Mouse (Mus musculus) spleen, adult 2 months (tissue): ENCODE measurements at regions not wholly inside any gene's neighbourhood (a gene's known extent, or its start where the extent isn't known, plus 50 kb on each side); places are given as distances from the start of the nearest gene placed in this dataset.
"Not testable (repeated sequence)": the region's sequence is repeated elsewhere in the genome, so short reads cannot be mapped to it uniquely, and the experiment has no call there.

Source experiments
- DNase-seq, 2 experiments: peaks; one replicate each; pipeline versions ENCODE4 v3.0.0 to v3.0.0-alpha.2; 2012 to 2021; ENCODE audit warnings: low spot score in 2 of 2, low read depth in 1 of 2
- H3K27ac ChIP-seq: fragments of 200-500 bp; 2 replicates; pipeline ENCODE4 v1.5.1; 2012; ENCODE audit warnings: low read length, inconsistent platforms; ENCODE audit not compliant: insufficient read depth
- H3K27me3 ChIP-seq: fragments of 200-500 bp; 2 replicates; pipeline ENCODE4 v1.6.1; 2012; ENCODE audit warnings: mild to moderate bottlenecking, moderate library complexity, low read length, inconsistent platforms; ENCODE audit not compliant: control insufficient read depth, insufficient read depth
- H3K36me3 ChIP-seq: fragments of 200-500 bp; 2 replicates; pipeline ENCODE4 v1.6.1; 2012; ENCODE audit warnings: mild to moderate bottlenecking, low read length, inconsistent platforms; ENCODE audit not compliant: control insufficient read depth, insufficient read depth
- H3K4me1 ChIP-seq: fragments of 200-500 bp; 2 replicates; pipeline ENCODE4 v1.6.1; 2011; ENCODE audit warnings: inconsistent platforms; ENCODE audit not compliant: control insufficient read depth, insufficient read depth, insufficient read length
- H3K4me3 ChIP-seq: fragments of 200-500 bp; 2 replicates; pipeline ENCODE4 v1.5.1; 2011; ENCODE audit warnings: mild to moderate bottlenecking, inconsistent platforms; ENCODE audit not compliant: insufficient read depth, insufficient read length; ENCODE audit errors: extremely low read depth
- CTCF ChIP-seq: fragments of 200-500 bp; IDR thresholded peaks from 2 replicates; pipeline ENCODE4 v1.5.1; 2011; ENCODE audit warnings: mild to moderate bottlenecking, inconsistent platforms; ENCODE audit not compliant: insufficient read depth, insufficient read length, insufficient replicate concordance; ENCODE audit errors: extremely low read depth
- POLR2A ChIP-seq: fragments of 200-500 bp; IDR thresholded peaks from 2 replicates; pipeline ENCODE4 v1.6.1; 2011; ENCODE audit warnings: low read depth, low read length, inconsistent platforms
- WGBS: fragments of 180-500 bp; shearing (Covaris S2); methylation state at CpG from one replicate; pipeline ENCODE4 v1.1.7; 2018; 5-methylcytosine and 5-hydroxymethylcytosine counted together

DNA sequence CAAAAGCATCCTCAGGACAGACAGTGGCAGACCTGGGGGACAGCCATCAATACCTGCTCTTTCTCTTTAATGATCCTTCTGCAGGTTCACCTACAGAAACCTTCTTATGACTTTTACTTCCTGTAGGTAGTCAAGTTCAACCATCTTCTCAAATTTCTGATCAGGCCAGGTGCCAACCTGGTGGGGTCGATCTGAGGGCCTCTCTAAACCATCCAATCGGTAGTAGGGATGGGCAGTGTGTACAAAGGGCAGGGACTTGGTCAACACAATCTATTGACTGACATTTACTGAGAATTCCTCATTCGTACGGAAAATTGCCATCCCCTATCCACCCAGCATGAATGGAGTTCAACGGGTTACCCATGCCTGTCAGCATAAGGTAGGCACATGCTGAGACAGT is 74.8 kb upstream of the Alkbh8 start:
- H3K27me3 ChIP-seq: no peaks in the 10 kb centered on the region
- 80% methylated on average over 5 of the region's 5 CpGs for WGBS
- no peak overlapping the region for H3K4me3 ChIP-seq
- H3K4me1 ChIP-seq: no peaks in the 10 kb centered on the region
- peak in 1 of 2 experiments; percentile 25 for DNase-seq
- TF ChIP-seq CTCF: no peak
- no peak for TF ChIP-seq POLR2A
- H3K36me3 ChIP-seq: no peaks in the 10 kb centered on the region
- H3K27ac ChIP-seq: no peak overlapping the region

DNA sequence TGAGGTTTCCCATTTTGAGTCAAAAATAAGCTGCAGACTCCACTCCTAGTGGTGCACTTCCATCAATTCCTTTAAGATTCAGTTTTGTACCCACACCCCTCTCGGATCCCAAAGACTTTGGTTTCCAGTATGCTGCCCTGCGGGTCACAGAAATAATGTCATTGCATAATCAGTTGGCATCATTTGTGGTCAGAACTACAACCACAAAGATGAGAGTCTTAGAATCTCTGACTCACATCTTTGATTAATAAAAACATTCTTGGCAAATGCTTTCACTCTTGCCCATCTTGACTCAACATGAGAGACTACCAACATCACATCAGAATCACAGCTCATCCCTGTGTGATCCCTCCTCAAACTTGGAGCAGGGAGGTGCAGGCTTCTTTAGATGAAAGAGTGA is 74.1 kb upstream of the Alkbh8 start:
- Histone ChIP-seq H3K27me3 (no peaks in the 10 kb centered on the region), H3K36me3 (no peaks in the 10 kb centered on the region), H3K27ac (no peak overlapping the region), H3K4me3 (no peak overlapping the region), H3K4me1 (no peaks in the 10 kb centered on the region)
- TF ChIP-seq CTCF: no peak
- TF ChIP-seq POLR2A: no peak
- 87% methylated on average over 2 of the region's 2 CpGs for WGBS
- DNase-seq: no peak

DNA sequence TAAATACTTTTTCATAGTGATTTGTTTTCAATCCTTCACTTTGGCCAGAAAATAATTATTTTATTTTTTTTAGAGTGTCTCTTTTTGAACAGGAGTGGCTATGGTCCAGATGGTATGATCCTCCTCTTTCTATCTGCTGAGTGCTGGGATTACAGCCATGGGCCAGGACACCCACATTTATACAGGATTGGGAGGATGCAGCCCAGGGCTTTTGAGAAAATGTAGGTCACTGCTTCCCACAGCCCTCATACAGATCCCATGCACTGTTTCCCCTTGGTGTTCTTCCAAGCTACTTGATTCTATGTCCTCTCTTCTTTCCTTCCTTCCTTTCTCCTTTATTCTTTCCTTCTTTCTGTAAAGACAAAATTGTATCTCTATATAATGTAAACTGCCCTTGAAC is 70.5 kb upstream of the Alkbh8 start:
- H3K27ac ChIP-seq: no peak overlapping the region
- H3K4me1 ChIP-seq: no peaks in the 10 kb centered on the region
- no peaks in the 10 kb centered on the region for H3K27me3 ChIP-seq
- no peak for DNase-seq
- H3K4me3 ChIP-seq: no peak overlapping the region
- TF ChIP-seq POLR2A (no peak), CTCF (no peak)
- no peaks in the 10 kb centered on the region for H3K36me3 ChIP-seq

DNA sequence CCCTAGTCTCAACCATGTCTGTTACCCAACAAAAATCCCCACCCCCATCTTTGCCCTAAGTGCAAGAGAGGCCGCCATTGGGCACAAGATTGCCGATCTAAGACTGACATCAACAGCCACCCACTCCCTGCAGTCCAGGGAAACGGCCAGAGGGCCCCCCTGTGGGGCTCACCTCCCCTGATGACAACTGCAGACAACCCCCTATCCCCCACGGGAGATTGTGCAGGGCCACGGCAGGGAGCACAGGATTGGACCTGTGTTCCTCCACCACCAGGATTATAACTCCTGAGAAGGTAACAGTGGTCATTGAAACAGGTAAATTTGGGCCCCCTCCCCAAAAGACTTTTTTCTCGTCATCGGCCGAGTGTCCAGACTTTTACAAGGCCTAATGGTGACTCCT is 54.4 kb upstream of the Alkbh8 start:
- not testable (repeated sequence) for H3K4me3 ChIP-seq, H3K27me3 ChIP-seq, DNase-seq, H3K27ac ChIP-seq, H3K36me3 ChIP-seq, H3K4me1 ChIP-seq
- WGBS: 83% methylated on average over 8 of the region's 8 CpGs

DNA sequence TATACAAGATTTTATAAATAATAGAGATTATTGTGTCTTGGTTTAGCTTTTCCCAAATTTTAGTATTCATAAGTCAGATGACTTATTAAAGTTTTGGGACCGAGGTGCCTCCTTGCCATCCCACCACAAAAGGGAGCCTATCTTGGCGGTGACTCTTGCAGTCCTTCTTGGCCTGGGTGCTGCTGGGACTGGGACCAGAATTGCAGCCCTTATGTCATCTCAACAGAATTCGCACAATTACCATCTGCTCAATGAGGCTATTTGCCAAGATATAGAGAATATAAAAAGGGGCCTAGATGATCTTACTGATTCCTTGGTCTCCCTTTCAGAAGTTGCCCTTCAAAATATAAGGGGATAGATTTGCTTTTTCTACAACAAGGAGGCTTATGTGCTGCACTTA is 53.0 kb upstream of the Alkbh8 start:
- not testable (repeated sequence) for H3K27me3 ChIP-seq, H3K4me3 ChIP-seq, H3K4me1 ChIP-seq, H3K27ac ChIP-seq, DNase-seq, H3K36me3 ChIP-seq
- 90% methylated on average over 3 of the region's 3 CpGs for WGBS

DNA sequence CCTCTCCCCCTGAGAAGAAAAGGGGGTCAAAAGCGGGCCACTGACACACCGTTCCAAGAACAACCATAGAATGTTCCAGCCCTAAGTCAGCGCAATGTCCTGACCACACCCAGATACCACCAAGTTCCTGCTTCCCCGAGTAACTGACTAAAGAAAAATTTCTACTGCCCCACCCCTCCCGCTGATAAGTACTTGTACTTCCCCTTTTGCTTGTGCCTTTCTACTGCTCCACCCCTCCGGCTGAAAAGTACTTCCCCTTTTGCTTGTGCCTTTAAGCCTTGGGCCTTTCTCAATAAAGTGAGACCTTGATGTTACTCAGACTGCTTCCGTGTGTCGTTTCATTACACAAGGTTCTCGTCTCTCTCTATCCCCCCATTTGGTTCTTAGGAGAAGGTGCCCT is 51.6 kb upstream of the Alkbh8 start:
- H3K27me3 ChIP-seq, H3K36me3 ChIP-seq, H3K4me3 ChIP-seq, H3K4me1 ChIP-seq, DNase-seq, H3K27ac ChIP-seq: not testable (repeated sequence)
- WGBS: 88% methylated on average over 9 of the region's 9 CpGs
